Mouse (Mus musculus) midbrain, postnatal 0 days (tissue): ENCODE measurements around the gene Gapdh. TPM values are rescaled to one million over a fixed set of nuclear protein-coding genes. Genes with fewer than 3 reads are reported as not detected.

Source experiments
- ATAC-seq: fragments of 200-750 bp; cut with Nextera tagmentation; 2 replicates; pipeline ENCODE4 v1.8.0; 2017; ENCODE audit warnings: moderate number of reproducible peaks, mild to moderate bottlenecking, moderate TSS enrichment, moderate library complexity; ENCODE audit not compliant: low FRiP score
- DNase-seq: peaks from one replicate; pipeline ENCODE4 v3.0.0-alpha.2; 2015; ENCODE audit warnings: low spot score
- H3K27ac ChIP-seq: fragments of 300-500 bp; sonication (generic); 2 replicates; pipeline ENCODE4 v1.5.1; 2014; ENCODE audit warnings: low read depth, mild to moderate bottlenecking, low read length, mixed read lengths
- H3K27me3 ChIP-seq: fragments of 300-500 bp; sonication (generic); 2 replicates; pipeline ENCODE4 v1.6.1; 2014; ENCODE audit warnings: low read length, control low read depth, mixed read lengths; ENCODE audit not compliant: insufficient read depth
- H3K36me3 ChIP-seq: fragments of 300-500 bp; sonication (generic); 2 replicates; pipeline ENCODE4 v1.6.1; 2014; ENCODE audit warnings: low read length, control low read depth, mixed read lengths; ENCODE audit not compliant: insufficient read depth
- H3K4me1 ChIP-seq: fragments of 300-500 bp; sonication (generic); 2 replicates; pipeline ENCODE4 v1.6.1; 2014; ENCODE audit warnings: mild to moderate bottlenecking, control low read depth, antibody characterized with exemption, low read length, mixed read lengths; ENCODE audit not compliant: insufficient read depth
- H3K4me2 ChIP-seq: fragments of 300-500 bp; sonication (generic); 2 replicates; pipeline ENCODE4 v1.6.1; 2014; ENCODE audit warnings: low read depth, mild to moderate bottlenecking, low read length, mixed read lengths; ENCODE audit not compliant: poor library complexity, severe bottlenecking
- H3K4me3 ChIP-seq: fragments of 300-500 bp; sonication (generic); 2 replicates; pipeline ENCODE4 v1.5.1; 2014; ENCODE audit warnings: low read depth, mild to moderate bottlenecking, low read length, moderate library complexity
- H3K9ac ChIP-seq: fragments of 300-500 bp; sonication (generic); replicated peaks from 2 replicates; pipeline ENCODE4 v1.6.1; 2014; ENCODE audit warnings: mild to moderate bottlenecking, low read length, moderate library complexity, mixed read lengths; ENCODE audit not compliant: poor library complexity, severe bottlenecking
- H3K9me3 ChIP-seq: fragments of 300-500 bp; sonication (generic); 2 replicates; pipeline ENCODE4 v1.6.1; 2016; ENCODE audit warnings: low read length, control low read depth
- CTCF ChIP-seq: IDR thresholded peaks from 2 replicates; pipeline ENCODE4 v1.5.1; 2016; ENCODE audit warnings: antibody characterized with exemption, mild to moderate bottlenecking
- WGBS: fragments of 180-500 bp; shearing (Covaris S2); extraction: QIAGEN DNeasy Blood & Tissue Kit; methylation state at CpG from one replicate; pipeline ENCODE4 v1.1.7; 2014; 5-methylcytosine and 5-hydroxymethylcytosine counted together
- polyA plus RNA-seq: library from polyadenylated mRNA; unstranded; fragments of >200 nt; fragmentation: Nextera tagmentation; extraction: Ambion mirVana; gene quantifications from 2 replicates; pipeline ENCODE4 v1.2.1, GENCODE M21; 2015
- total RNA-seq: library from RNA; depleted of rRNA; stranded (reverse); fragments of >200 nt; gene quantifications from 2 replicates; pipeline ENCODE4 v1.2.3, GENCODE M21; 2014

Gapdh gene
- total and polyA plus RNA-seq, 2 experiments from 2014 or later: 1,705 to 3,049 TPM

GRCm38 (mm10) chr6:125139747-125140146, 26.5 kb downstream of the Gapdh start:
- Histone ChIP-seq H3K4me1 (0 out of 2 replicates have a peak, but pooled peaks cover 2% of the 10 kb centered on the region), H3K4me2 (no peak overlapping the region), H3K9me3 (no peaks in the 10 kb centered on the region), H3K27me3 (no peaks in the 10 kb centered on the region), H3K9ac (no peak overlapping the region), H3K4me3 (no peak overlapping the region), H3K27ac (no peak overlapping the region), H3K36me3 (peaks cover 61% of the 10 kb centered on the region)
- TF ChIP-seq CTCF: no peak
- 93% methylated on average over 7 of the region's 7 CpGs for WGBS
- DNase-seq: no peak
- ATAC-seq: no peak

- H3K27ac ChIP-seq: no peak overlapping the region
- no peak overlapping the region for H3K4me3 ChIP-seq
- no peak overlapping the region for H3K4me2 ChIP-seq
- no peaks in the 10 kb centered on the region for H3K27me3 ChIP-seq
- WGBS: 86% methylated on average over 19 of the region's 19 CpGs
- peak; percentile 33 for DNase-seq
- TF ChIP-seq CTCF: peak; percentile 73
- no peak for ATAC-seq
- H3K9ac ChIP-seq: no peak overlapping the region
- no peaks in the 10 kb centered on the region for H3K9me3 ChIP-seq
- H3K4me1 ChIP-seq: 0 out of 2 replicates have a peak, but pooled peaks cover 2% of the 10 kb centered on the region
- peaks cover 62% of the 10 kb centered on the region for H3K36me3 ChIP-seq
Measured at GRCm38 (mm10) chr6:125137002-125137671, 29.1 kb downstream of the Gapdh start.

- no peak for TF ChIP-seq CTCF
- peaks cover 36% of the 10 kb centered on the region for H3K36me3 ChIP-seq
- H3K4me3 ChIP-seq: peak overlapping the region; percentile 50
Measured at GRCm38 (mm10) chr6:125132470-125132869, 33.8 kb downstream of the Gapdh start.

GRCm38 (mm10) chr6:125131302-125132156, 34.7 kb downstream of the Gapdh start, which contains the start of gene Nop2:
Gene Nop2 (plus strand): TSS chr6:125131909.
- Histone ChIP-seq H3K9me3 (no peaks in the 10 kb centered on the region), H3K4me1 (0 out of 2 replicates have a peak, but pooled peaks cover 2% of the 10 kb centered on the region), H3K27ac (peak within 1 kb of the TSS; percentile 80), H3K4me2 (peak within 1 kb of the TSS; percentile 91), H3K36me3 (peaks cover 37% of the 10 kb centered on the region), H3K4me3 (peak within 1 kb of the TSS; percentile 50), H3K27me3 (no peaks in the 10 kb centered on the region), H3K9ac (peak within 1 kb of the TSS; percentile 81)
- WGBS: under 1% methylated on average over 65 of the region's 66 CpGs
- TF ChIP-seq CTCF: no peak
- peak; percentile 96 for DNase-seq
- peak; percentile 98 for ATAC-seq

More at GRCm38 (mm10) chr6:125132470-125132869, 33.8 kb downstream of the Gapdh start:
- Histone ChIP-seq H3K9me3 (no peaks in the 10 kb centered on the region), H3K9ac (peak overlapping the region; percentile 81), H3K27me3 (no peaks in the 10 kb centered on the region), H3K4me1 (0 out of 2 replicates have a peak, but pooled peaks cover 2% of the 10 kb centered on the region), H3K27ac (no peak overlapping the region), H3K4me2 (peak overlapping the region; percentile 91)
- ATAC-seq (no peak), DNase-seq (no peak)
- WGBS: 13% methylated on average over 11 of the region's 11 CpGs

GRCm38 (mm10) chr6:125129710-125130402, 36.4 kb downstream of the Gapdh start:
- Histone ChIP-seq H3K27me3 (no peaks in the 10 kb centered on the region), H3K9me3 (no peaks in the 10 kb centered on the region), H3K4me3 (no peak overlapping the region), H3K36me3 (peaks cover 38% of the 10 kb centered on the region), H3K4me2 (no peak overlapping the region), H3K4me1 (0 out of 2 replicates have a peak, but pooled peaks cover 2% of the 10 kb centered on the region), H3K9ac (no peak overlapping the region), H3K27ac (no peak overlapping the region)
- ATAC-seq (no peak), DNase-seq (no peak)
- no peak for TF ChIP-seq CTCF
- WGBS: 84% methylated on average over 18 of the region's 20 CpGs
